Mouse (Mus musculus): Measurements from ENCODE around the gene Htr6.

DNA sequence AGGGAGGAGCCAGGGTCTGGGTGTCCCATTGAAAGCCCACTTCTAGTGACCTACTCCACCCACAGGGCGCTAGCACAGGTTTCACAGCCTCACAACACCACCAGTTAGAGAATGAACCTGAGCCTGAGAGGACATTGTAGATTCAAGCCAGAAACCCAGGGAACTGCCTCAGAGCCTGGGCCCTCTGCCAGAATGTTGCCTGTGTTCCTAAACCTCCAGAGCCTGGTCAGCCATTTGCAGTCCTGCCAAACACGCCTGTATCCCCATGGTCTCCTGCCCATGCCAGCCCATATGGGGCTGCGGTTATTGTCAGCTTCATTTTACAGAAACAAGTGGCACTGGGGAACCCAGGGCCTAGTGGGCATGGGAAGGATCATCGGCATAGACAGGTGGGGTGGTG, 20.0 kb downstream of the Htr6 start:
- TF ChIP-seq POLR2A (IDR thresholded peaks at IDR 0.05; ENCODE audit: borderline replicate concordance, extremely low read depth, low read depth, low read length), result no peak
- no peak for TF ChIP-seq CTCF (IDR thresholded peaks at IDR 0.05; ENCODE audit: insufficient read depth, low read length)
